Mouse (Mus musculus) lung, postnatal 10 days (tissue): ENCODE data around the gene Tiam2.

Experiments
- DNase-seq: peaks from one replicate; pipeline ENCODE4 v3.0.0; 2021

Gene Tiam2

DNA sequence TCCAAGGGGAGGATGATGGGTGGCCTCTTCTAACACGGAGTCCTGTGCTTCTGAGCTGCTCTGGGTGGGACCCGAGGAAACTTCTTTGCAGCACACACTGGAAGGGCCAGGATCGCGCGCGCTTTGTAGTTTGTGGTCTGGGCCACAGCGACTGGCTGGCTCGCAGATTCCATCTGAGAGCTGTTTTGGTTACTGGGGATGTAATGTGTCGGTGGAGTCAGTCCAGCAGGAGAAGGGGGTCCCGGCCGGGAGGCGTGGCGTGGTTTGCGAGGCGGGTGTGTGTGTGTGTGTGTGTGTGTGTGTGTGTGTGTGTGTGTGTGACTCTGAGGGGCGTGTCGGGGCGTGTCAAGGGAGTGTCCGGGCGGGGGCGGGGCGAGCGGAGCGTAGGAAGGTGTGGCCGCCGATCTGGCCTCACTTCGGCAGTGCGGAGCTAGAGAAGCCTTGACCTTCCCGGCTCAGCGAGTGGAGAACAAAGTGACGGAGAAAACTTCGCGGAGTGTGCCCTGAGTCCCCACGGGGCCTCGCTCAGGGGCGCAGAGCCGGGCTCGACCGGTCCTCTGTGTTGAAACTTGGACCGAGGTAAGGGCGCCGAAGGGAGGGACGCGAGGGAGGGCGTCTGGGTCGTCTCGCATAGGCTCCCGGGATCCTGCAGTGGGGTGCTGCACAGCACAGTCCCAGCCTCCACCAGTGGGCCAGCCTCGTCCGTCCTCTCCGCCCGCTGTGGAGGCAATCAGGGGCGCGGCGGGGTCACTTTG lies at the start of gene Tiam2:
Tiam2 (plus strand) TSS at position 426 of the 755 bp plus-strand sequence.
- DNase-seq = peak; percentile 74

DNA sequence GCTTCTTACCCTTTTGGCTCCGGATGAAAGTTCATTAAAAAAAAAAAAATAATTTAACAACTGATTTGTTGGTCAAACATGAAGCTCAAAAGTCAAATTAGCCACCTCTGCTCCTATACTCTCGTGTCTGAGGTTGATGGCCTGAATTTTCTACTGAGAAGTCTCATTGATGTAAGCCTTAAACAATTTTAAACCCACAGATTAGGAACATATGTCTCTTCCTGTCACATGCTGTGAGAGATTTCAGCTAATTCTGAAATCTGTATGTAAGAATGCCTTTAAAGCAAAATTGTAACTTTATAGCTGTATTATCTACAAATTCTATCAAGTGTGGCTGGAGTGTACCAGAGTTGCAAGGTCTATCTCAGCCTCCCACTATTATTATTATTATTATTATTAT lies 46.1 kb upstream of the Tiam2 start:
- no peak for DNase-seq

DNA sequence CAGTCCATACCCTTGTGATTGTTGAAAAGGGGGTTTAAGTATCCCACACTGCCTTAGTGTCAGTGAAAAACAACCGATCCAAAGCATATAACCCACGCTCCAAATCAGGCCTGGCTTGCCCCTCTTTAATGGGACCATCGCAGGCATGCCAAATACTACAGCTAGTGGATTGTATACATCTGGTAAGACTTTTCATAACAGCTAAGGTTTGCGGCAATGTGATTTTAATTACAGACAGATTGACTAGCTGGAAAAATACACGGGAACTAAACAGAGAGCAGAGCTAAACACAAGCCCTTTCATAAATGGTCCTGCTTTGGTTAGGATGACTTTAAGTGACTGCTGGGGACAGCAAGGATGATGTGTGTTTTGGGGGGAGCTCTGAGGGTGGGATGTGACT lies 44.4 kb upstream of the Tiam2 start:
- DNase-seq = no peak

DNA sequence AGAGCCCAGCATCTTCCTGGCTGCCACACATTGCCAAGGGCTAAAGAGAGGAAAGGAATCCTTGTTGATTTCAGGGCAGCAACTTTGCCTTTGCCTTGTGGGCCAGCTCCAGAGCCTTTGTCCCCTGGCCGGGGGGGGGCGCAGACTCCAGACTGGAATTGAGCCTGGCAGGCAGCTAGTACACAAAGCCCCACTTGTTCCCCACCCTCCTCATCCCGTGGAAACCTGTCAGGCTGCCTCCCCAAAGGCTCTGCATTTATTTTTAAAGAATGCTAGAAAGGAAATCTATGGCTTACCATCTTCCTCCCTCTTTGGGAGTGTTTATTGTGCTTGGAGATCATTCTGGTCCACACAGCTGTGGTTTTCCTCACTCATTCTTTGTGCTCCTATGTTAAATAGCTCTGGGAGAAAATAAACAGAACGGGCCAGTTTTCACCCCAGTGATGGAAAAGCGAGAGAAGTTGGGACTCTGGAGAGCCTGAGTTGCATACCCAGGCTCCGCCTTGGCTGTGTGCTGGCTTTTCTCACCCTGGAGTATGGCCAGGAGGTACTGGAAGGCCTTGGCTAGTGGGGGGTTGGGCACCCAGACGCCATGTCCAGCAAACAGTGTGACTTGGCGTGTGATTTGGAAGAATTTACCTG lies 41.2 kb upstream of the Tiam2 start:
- DNase-seq = peak; percentile 63

DNA sequence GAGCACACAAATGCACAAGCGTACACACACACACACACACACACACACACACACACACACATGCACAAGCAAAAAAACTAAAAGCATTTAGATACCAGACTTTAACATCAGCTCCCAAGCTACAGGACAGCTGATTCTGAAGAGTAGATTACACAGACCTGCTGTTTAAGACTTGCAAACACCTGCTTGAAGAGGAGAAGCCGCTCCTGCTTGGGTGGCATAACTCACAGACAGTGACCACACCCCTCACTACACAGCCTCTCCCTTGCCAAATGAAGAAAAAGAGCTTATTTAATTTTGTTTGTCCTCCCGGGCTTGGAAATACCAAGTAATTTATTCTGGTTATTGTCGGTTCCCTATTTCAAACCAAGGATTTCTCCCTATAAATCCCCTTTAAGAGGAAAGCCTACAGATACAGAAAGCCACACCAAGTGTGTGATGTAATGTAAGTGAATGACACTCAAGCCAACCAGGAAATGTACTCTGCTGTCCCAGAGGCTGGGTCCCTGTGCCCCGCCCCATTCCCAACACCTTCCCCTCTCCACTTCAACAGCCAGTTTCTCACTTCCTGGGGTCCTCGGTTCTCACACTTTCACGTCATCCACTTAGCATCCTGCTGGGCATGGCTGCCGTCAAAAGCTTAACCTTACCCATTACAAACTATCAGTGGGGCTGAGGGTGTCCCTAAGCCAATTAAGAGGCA lies 40.1 kb upstream of the Tiam2 start:
- DNase-seq = no peak

DNA sequence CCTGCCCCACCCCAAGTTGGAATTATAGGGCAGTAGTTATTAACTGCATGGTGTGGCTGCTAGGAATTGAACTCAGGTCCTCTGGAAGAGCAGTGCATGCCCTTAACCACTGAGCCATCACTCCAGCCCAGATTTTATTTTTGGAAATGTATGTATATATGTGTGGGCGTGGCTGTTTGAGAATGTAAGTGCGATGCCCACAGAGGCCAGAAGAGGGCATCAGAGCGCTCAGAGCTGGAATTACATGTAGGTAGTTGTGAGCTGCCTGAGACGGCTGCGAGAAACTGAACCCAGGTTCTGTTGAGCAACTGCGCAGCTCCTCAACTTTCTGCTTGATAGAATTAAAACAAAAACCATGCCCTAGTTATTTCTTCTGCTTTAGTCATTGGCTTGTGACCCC lies 38.0 kb upstream of the Tiam2 start:
- DNase-seq = peak; percentile 61

DNA sequence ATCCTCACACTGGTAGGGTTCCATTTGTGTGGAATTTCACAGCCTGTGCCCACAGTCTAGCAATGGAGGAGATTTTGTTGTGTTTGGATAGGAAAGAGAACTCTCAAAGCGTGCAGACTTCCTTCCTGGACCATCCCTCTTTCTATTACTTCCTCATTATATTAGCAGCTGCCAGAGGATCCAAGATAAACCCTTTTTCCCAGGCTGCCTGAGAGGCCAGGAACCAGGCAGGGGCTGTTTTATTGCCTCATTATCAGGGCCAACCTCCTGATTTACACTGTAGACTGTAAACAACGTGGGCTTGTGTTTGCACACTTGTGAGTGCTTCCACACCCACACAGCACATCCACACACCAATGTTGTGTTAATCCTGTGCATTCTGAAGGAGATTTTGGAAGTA lies 31.3 kb upstream of the Tiam2 start:
- no peak for DNase-seq

DNA sequence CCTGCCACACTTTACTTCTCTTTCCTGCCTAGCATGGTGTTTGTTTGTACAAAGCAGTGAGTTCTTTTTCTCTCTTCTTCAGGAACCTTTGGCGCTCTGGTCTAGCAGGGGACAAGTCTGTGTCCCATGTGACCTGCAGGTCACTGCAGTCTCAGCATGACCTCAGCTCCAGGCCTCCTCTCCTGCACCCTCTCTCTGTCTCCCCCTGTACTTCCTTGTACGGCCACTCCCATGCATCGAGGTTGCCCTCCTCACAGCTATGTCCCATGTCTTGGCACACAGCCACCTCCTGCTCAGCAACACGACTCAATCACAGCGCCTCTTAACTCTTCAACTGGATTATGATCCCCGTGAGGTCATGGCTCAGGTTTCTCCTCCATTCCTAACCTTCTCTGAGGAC lies 26.9 kb upstream of the Tiam2 start:
- DNase-seq = no peak

DNA sequence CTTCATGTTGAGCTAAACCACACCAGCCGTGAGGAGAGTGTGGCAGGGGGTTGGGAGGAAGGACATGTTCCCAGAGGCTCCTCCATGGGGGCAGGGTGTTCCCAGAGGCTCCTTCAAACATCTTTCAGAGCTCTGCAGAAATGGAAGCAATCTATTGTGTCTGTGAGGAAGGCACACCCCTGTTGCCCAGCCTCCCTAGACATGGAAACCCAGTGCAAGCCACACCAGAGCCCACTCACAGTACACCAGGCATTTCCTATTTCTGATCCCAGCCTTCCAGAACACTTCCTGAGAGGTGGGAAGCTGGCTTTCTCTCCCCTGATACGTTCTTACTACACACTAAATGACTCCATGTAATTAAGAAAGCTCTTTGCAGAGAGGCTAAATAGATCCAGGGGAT lies 20.4 kb upstream of the Tiam2 start:
- DNase-seq = peak; percentile 28

DNA sequence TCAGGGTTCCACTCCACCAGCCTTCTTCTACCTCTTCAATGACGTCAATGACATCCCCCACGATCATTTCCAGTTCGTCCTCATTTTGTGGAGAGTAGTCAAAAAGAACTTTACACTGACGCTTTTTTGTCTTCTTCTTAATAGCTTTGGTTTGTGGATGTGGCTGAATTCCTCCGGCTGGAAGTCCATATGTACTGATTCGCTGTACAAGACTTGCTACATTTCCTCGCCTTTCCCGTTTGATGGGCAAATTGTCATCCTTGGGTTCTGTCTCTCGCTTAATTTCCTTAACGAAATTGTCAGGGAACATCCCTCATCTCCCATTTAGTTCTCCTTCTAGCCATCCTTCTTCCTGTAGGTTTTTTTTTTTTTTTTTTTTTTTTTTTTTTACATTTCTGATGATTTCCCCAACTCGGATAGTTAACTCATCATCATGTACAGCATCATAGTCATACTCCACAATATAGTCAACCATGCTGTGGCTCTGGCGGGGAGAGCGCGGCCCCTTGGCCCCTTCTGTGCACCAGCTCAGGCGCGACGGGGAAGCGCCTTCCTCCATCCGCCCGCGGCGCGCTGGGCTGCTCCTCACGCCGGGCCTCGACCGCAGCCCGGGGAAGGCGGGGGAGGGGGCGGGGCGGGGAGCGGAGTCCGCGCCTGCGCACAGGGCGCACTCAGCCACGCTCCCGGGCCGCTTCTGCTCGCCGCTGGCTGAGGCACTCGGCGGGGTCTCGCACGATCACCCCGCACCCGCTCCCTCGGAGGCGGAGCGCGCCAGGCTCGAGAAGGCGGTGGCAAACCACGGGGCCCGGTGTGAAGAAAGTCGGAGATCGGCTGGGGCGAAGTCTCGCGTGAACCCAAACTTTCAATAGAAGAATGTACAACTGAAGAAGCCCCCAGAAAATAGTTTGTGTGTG lies 12.4 kb upstream of the Tiam2 start:
- DNase-seq = peak; percentile 83

DNA sequence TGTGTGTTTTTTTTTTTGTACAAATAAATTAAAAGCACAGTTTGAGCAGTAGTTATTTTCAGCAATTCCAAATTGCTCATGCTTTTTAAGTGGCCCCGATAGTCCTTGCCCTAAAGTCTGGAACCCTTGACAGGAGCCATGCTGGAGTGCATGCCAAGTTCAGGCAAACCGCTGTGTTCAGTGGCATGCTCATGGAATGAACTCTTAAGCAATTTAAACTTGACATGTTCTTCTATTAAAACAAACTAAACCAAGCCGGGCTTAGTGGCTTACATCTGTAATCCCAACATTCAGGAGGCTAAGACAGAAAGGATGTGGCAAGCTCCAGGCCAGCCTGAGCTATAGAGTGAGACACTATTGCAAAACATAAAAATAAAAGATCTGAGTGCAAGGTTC lies 11.8 kb upstream of the Tiam2 start:
- DNase-seq = peak; percentile 32

DNA sequence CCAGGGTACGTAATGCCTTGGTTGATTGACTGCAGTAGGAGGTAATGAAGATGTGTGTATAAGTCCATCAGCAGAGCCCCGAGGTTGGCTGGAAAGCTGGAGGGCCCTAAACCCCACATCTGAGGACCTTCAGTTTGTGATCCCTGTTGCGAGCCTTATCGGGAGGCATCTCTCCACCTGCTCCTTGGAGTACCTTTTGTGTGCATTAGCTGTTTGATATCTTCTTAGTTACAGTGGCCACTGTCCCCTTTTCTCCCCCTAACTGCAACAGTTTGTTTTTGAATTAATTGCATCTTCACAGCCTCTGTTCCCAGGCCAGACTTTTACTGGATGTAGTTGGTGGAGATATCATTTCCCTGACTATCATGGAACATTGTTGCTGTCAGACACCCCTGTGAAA lies 10.8 kb upstream of the Tiam2 start:
- DNase-seq = no peak

DNA sequence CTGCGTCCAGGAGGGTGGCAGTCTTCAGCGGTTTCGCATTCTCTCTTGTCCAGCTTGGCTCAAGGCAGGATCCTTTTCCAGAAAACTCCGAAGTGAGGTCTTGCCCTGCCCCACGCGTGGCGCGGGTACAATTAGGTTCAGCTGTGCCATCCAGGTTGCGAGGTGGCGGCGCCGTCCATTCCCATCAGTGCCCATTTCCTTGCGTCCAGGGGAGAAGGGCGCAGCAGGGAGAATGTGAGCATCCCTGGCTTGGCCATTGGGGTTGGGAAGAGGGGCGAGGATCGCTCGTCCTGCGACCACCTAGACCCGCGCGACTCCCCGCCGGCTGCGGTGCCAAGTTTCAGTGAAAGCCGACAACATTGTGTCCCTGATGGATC lies 518 bp downstream of the Tiam2 start:
- DNase-seq = no peak

DNA sequence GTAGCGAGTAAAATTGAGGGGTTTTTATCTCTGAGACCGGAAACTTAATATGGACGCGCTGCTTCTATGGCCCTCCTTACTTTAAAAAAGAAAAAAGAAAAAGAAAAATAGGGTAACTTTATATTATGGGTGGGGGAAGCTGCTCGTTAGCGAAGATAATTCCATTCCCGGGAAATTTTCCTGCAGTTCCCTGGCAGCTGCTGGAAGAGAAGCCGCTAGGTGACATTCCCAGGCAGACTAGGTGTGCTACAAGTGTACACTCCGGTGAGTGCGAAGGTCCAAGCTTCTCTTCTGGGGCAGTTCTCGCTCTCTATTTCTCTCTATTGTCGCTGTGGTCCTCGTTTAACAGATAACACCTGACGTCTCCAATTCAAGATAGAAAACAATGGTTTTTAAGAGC lies 962 bp downstream of the Tiam2 start:
- no peak for DNase-seq

DNA sequence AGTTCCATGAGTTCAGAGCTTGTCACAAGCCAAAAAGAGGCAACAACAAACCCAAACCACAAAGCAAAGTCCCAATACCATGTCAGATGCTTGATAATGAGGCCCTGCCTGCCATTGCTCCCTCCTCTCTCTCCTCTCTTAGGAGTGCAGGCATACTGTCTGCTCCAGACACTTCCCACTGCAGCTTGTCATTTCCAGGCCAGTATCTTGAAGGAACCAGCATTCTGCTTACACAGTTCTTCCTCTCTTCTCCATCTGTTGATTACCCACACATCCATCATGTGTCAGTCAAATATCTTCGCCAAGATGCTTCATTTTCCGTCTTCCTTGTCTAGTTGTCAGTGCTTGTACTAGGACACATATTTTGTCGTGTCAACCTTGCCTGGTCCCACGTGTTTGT lies 2.4 kb downstream of the Tiam2 start:
- DNase-seq = no peak

DNA sequence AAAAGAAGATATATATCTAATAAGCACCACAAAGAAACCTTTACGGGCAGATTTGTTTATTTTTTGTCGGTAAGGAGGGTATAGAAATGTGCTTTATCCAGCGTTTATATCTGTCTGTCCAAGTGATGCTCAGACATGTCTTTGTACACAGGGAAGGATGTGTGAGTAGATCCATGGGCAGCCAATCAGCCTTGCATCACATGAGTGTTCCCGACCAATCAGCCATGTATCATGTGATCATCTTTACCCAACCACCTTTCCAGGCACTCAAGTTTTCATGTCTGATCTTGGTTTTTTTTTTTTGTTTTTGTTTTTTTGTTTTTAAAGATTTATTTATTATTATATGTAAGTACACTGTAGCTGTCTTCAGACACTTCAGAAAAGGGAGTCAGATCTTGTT lies 3.1 kb downstream of the Tiam2 start:
- no peak for DNase-seq

DNA sequence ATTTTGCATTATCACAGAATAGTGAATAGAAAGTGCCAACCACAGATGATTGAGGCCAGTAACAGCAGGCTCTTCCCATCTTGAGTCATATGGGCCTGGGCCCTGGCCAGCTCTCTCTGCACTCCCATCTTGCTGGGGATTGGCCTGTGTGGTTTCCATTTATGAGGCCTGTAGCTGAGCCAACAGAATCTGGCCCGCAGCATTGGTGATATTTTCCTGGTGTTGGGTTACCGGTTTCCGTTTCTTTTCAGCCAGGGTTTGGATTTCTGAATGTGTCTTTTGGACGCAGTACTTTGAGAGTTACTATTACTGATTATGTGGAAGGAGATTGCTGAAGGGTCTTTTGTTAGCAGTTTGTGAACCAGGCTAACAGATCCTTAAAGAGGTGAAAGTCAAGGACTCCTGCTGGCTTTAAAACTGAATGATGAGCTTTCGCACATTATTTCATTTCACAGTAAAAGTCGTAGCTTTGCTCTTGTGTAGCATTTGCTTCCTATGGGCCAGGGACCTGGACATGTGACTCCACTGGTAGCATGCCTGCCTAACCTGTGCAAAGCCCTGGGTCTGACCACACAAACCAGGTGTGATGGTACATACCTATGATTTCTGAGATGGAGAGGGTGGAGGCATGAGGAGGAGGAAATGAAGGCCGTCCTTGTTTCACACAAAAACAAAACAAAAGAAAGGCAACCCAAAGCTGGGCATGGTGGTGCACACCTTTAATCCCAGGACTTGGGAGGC lies 5.5 kb downstream of the Tiam2 start:
- DNase-seq = peak; percentile 75

DNA sequence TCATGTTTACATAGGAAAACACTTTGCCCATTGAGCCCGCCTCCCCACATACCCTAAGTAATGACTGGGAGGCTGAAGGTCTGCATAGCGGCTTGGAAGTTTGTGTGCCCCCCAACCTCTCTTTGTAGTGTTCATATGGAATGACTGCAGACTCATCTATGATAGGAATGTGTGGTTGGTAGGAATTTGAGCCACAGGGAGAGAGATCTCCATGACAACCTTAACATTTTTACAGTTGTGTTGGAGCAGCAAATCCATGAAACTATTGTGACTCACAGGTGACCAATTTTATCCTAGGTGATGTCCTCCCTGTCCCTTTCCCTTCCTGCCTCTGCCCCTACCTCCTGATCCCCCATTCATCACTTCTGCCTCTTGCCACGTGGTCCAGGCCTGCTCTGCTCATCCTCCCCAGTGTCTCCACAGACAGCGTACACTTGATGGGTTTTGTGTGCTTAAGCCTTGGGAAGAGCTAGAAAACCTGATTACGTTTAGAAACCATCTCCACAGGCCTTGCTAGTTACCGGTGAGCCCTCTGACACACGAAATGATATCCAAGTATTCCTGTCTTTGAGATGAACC lies 9.9 kb downstream of the Tiam2 start:
- DNase-seq = no peak

DNA sequence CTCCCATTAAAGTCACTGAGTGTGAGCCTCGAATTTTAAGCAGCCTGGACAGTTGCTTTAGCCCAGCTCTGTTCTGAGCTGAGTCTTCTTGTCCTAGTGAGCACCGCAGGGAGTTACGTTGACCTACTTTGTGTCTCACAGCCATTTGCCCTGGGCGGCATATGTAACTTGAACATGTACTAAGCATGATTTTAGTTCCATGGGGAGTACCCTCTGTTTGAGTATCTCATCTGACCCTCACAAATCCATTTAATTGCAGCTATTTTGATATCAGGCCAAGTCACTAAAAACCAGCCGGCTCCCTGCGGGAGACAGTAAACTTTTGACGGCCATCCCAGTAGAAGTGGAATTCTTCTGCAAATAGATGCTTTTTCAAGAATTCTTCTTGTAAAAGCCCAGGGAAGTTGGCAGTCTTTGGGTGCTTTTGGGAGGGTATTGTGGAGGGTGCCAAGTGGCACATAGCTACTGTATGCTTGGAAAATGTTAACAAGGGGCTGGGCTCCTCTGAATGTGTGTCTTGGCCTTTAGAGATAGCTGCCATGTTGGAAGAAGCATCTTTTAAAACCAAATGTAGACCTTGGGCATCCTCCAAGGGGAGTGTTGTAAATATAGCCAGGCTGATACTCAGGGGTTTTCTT lies 10.6 kb downstream of the Tiam2 start:
- DNase-seq = no peak

DNA sequence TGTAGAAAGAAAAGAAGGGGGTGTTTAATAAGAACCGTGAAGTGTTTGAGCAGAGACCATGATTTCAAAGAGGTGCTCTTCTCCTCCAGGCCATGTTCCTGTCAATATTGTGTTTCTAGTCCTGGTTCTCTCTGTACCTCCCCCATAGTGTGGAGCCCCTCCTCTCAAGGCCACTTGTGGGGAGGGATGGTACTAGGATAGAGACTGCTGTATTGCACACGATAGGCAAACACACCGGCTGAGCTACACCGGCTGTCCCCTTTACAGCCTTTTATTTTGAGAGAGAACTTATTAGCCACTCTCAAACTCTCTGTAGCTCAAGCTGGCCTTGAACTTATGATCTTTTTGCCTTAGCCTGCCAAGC lies 11.1 kb downstream of the Tiam2 start:
- no peak for DNase-seq

DNA sequence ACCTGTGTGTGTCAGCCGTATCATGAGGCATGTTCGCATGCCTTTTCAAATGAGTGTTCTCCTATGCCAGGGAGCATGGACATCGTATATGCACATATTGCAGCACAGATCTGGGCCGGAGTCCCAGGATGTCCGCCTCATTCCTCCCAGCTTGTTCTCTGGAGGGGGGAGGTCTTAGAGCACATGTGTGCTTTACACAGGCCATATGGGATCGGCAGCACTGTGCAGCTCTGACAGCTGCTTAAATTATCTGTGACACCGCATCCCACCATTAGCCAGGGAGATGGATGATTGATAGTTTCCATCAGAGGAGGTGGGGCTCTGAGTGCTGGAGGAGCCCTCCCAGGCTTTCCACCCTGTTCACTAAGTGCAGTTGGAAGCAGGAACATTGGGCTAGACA lies 12.4 kb downstream of the Tiam2 start:
- no peak for DNase-seq

DNA sequence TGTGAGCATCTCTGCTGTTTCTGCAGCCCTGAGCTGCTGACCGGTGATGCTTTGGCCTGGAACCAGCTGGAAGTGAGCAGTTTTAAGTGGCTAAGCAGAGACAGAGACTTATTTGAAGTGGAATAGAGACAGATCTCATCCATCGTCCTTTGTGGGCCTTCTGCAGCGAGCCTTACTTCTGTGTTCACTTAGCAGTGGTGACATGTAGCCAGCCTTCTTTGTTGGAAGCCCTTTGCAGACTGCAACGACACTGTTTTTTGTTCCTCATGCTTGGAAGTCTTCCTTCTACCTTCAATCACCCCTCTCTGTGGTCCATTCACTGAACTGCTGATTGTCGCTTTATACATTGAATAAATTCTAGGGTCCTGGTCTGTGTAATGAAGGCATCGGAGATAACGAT lies 18.5 kb downstream of the Tiam2 start:
- no peak for DNase-seq
